Mouse (Mus musculus): ENCODE data around the gene Eef1akmt1.

DNA sequence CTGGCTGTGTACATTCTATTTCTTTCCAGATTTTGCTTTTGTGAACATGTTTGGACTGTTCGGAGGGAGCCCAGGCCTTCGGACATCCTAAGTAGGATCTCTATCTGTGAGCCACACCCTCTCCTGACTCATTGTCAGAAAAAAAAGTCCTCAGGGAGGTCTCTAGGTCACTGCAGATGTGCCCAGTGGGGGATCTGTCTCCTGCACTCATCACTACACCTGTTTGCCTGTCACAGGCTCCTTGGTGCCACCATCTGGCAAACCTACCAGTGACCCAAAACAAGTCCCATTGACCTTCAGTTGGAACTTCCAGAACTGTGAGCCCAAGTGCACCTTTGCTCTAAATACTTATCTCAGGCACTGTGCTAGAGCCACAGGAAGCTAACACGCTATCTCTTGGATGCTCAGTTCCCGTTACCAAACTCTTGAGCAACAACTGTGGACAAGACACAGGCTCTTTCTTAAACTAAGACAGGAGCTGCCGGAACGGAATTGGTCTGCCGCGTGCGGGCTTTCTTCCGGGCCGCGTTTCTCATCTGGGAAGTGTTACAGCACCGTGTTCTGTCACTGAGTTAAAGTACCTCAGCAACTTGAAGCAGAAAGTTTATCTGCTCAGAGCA lies 27.9 kb downstream of the Eef1akmt1 start:
- TF ChIP-seq POLR2A (IDR thresholded peaks at IDR 0.05; ENCODE audit: extremely low read depth, insufficient read depth, low read length) (no peak), CTCF (IDR thresholded peaks at IDR 0.05; ENCODE audit: extremely low read depth, insufficient read depth, low read length) (no peak)

Measured in cortical plate, adult 2 months (tissue).